Mouse (Mus musculus) adrenal gland, adult 18-20 months (tissue): Measurements from ENCODE around the gene Ick. TPM values are rescaled to one million over a fixed set of nuclear protein-coding genes. Genes with fewer than 3 reads are reported as not detected.

Experiments
- DNase-seq, 2 experiments: peaks; one replicate each; pipeline ENCODE4 v3.0.0; 2021 to 2022; ENCODE audit warnings: low spot score in 2 of 2
- total RNA-seq, 2 experiments: library from RNA; stranded (reverse); gene quantifications; 1 replicate in 1 of 2; 2 replicates in 1 of 2; pipeline ENCODE4 v1.2.3; 2021

Ick gene
- total RNA-seq, 2 experiments from 2014 or later = 15.2 to 16.7 TPM

GRCm38 (mm10) chr9:78188910-78189309, 79.9 kb downstream of the Ick start:
- DNase-seq = peak in 1 of 2 experiments; percentile 16

GRCm38 (mm10) chr9:78190651-78191634, 82.0 kb downstream of the Ick start:
- peak in 1 of 2 experiments; percentile 12 for DNase-seq

- peak; percentile 42 to 47 for DNase-seq
Measured at GRCm38 (mm10) chr9:78191736-78192135, 82.7 kb downstream of the Ick start.

- peak in 1 of 2 experiments; percentile 28 for DNase-seq
Measured at GRCm38 (mm10) chr9:78193902-78194597, 85.1 kb downstream of the Ick start.

GRCm38 (mm10) chr9:78195034-78195433, 86.0 kb downstream of the Ick start:
- DNase-seq = no peak

- peak in 1 of 2 experiments; percentile 3 for DNase-seq
Measured at GRCm38 (mm10) chr9:78197801-78198200, 88.8 kb downstream of the Ick start.

- no peak for DNase-seq
Measured at GRCm38 (mm10) chr9:78204194-78204593, 95.2 kb downstream of the Ick start.

GRCm38 (mm10) chr9:78208956-78209355, 100.0 kb downstream of the Ick start:
- no peak for DNase-seq

- no peak for DNase-seq
Measured at GRCm38 (mm10) chr9:78210079-78210478, 101.1 kb downstream of the Ick start.

GRCm38 (mm10) chr9:78210821-78211220, 101.8 kb downstream of the Ick start:
- no peak for DNase-seq

- no peak for DNase-seq
Measured at GRCm38 (mm10) chr9:78211521-78211920, 102.5 kb downstream of the Ick start.

- DNase-seq = no peak
Measured at GRCm38 (mm10) chr9:78212341-78213049, 103.5 kb downstream of the Ick start.

- peak in 1 of 2 experiments; percentile 9 for DNase-seq
Measured at GRCm38 (mm10) chr9:78217074-78217473, 108.1 kb downstream of the Ick start.

Other genes starting within 250 kb of the Ick start
- gene Elovl5, start 191.8 kb upstream of the Ick start, total RNA-seq = 100 to 1,000 TPM; 618 to 823 TPM
- gene Gcm1, start 57.3 kb upstream of the Ick start, total RNA-seq = not detected
- gene Fbxo9, start 127 bp upstream of the Ick start, total RNA-seq = 100 to 1,000 TPM in 1 of 2 experiments, 10 to 100 TPM in 1; 70.8 to 108 TPM
- gene Gsta4, start 73.6 kb downstream of the Ick start, total RNA-seq = 10 to 100 TPM; 52.4 to 87.4 TPM
- gene Gsta1, start 121.5 kb downstream of the Ick start, total RNA-seq = not detected
- gene Gm3776, start 147.9 kb downstream of the Ick start, total RNA-seq = not detected
- gene Gm10639, start 180.7 kb downstream of the Ick start, total RNA-seq = under 1 TPM in 1 of 2 experiments, not detected in 1; 0.76 TPM
- not detected for gene Omt2a, start 205.6 kb downstream of the Ick start, total RNA-seq
- gene Omt2b, start 218.4 kb downstream of the Ick start, total RNA-seq = not detected
- 1 to 10 TPM in 1 of 2 experiments, under 1 TPM in 1; 0.42 to 9.7 TPM for gene Gsta2, start 246.6 kb downstream of the Ick start, total RNA-seq